18 mouse cellular contexts compared by ENCODE assay signal in the genomic region with DNA sequence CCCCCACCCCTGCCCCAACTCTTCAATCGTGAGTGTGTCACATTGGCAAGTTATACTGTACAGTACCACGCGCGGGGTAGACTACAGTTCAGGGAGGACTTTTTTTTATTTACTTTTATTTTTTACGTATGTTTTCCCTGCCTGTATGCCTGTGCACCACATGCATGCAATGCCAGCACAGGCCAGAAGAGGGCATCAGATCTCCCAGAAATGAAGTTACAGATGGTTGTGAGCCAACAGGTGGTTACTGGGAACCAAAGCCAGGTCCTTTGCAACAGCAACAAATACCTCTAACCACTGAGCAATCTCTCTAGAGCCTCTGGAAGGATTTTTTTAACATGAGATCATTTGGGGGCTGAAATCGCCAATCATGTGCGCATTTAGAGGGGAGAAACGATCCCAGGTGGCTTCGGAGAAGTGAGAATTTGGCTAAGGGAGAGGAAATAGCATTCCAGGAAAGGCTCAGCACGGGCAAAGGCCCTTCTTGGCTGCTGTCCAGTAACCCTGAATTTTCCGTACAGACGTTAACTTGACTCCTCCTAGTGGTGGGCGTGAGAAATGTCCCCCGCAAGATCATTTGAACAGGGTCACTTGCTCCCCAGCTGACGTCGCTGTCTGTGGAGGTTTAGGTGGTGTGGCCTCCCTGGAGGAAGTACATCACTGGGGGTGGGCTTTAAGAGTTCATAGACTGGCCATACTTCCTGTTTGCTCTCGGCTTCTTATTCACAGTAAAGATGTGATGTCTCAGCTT. TPM values are rescaled to one million over a fixed set of nuclear protein-coding genes. Genes with fewer than 3 reads are reported as not detected.
DNase-seq lines count a peak whose midpoint lies in the region; ATAC-seq and TF ChIP-seq lines count a peak whose summit lies in the region.
"Had no signal": no experiment of that assay in that cellular context is flagged by ENCODE, and none has a peak within 500 bp of the region (broad histone marks: within the 10 kb centered on the region; RNA-seq: fewer than 3 reads in every experiment).

No protein-coding gene starts in this region.

- peaks cover 3% of the 10 kb centered on the region; the same call in 1 of the 2 replicates for H3K9me3 ChIP-seq in liver, postnatal 0 days (ENCODE audit: low read length)
- H3K9me3 ChIP-seq in liver, embryonic 11.5 days (ENCODE audit: control insufficient read depth, low read length) = peaks cover 7% of the 10 kb centered on the region
- H3K9me3 ChIP-seq in CH12.LX (replicated peaks; ENCODE audit: low read length) = peaks cover 25% of the 10 kb centered on the region

- no peak overlapping the region for H3K9ac ChIP-seq in liver, postnatal 0 days (replicated peaks)
- H3K9ac ChIP-seq in liver, embryonic 11.5 days (ENCODE audit: low read depth, low read length) = no peak overlapping the region
- no peak overlapping the region for H3K9ac ChIP-seq in CH12.LX (ENCODE audit: insufficient read depth, low read depth)
- H3K9ac ChIP-seq: neural tube, embryonic 15.5 days had no signal

- TF ChIP-seq EP300 in liver, postnatal 0 days (IDR thresholded peaks at IDR 0.05; ENCODE audit: low read depth) = no peak
- TF ChIP-seq EP300 in CH12.LX (IDR thresholded peaks at IDR 0.05; ENCODE audit: low read length) = no peak

- H3K27ac ChIP-seq in gastrocnemius, adult 2 months = no peak overlapping the region
- no peak overlapping the region for H3K27ac ChIP-seq in liver, postnatal 0 days (ENCODE audit: low read depth)
- H3K27ac ChIP-seq in liver, embryonic 11.5 days (ENCODE audit: low read depth, low read length) = no peak overlapping the region
- no peak overlapping the region for H3K27ac ChIP-seq in CH12.LX (ENCODE audit: insufficient read depth, low read depth)
- no peak overlapping the region for H3K27ac ChIP-seq in embryonic fibroblast, embryonic 13.5 days (ENCODE audit: insufficient read depth, low read length)
- H3K27ac ChIP-seq: neural tube, embryonic 15.5 days had no signal

- H3K4me3 ChIP-seq in gastrocnemius, adult 2 months = no peak overlapping the region
- no peak overlapping the region for H3K4me3 ChIP-seq in liver, postnatal 0 days (ENCODE audit: low read depth, low read length)
- H3K4me3 ChIP-seq in liver, embryonic 11.5 days (ENCODE audit: low read depth, low read length) = no peak overlapping the region
- H3K4me3 ChIP-seq in CH12.LX (replicated peaks in 1 of 3; ENCODE audit: low read depth in 2 of 3, low read length in 2 of 3, poor library complexity in 1 of 3) = no peak overlapping the region
- H3K4me3 ChIP-seq in embryonic fibroblast, embryonic 13.5 days (ENCODE audit: insufficient read depth, low read length) = no peak overlapping the region
- H3K4me3 ChIP-seq: neural tube, embryonic 15.5 days had no signal

- WGBS in liver, postnatal 0 days (ENCODE audit: insufficient replicate concordance) = 71% methylated on average over 17 of the region's 17 CpGs
- WGBS in liver, embryonic 11.5 days = 74% methylated on average over 17 of the region's 17 CpGs

- dilution Hi-C loops in CH12.LX (cut with MboI; ENCODE audit: extremely low pct_ligation_motif_present, extremely low pct_unique_long_range_greater_than_20kb, low sequenced_read_pairs) = no loop called here

- TF ChIP-seq CTCF in gastrocnemius, adult 2 months (IDR thresholded peaks at IDR 0.05) = peak; percentile 50
- TF ChIP-seq CTCF in liver, postnatal 0 days (IDR thresholded peaks at IDR 0.05; ENCODE audit: low read depth) = peak; percentile 53
- peak; percentile 7 to 32; a peak in 2 of 4 replicates for TF ChIP-seq CTCF in CH12.LX (conservative IDR thresholded peaks at IDR 0.05 in 1 of 2, IDR thresholded peaks at IDR 0.05 in 1 of 2; ENCODE audit: low read depth in 2 of 2, low read length in 2 of 2)
- TF ChIP-seq CTCF in embryonic fibroblast, embryonic 13.5 days (IDR thresholded peaks at IDR 0.05; ENCODE audit: borderline replicate concordance, insufficient read depth, low read length) = peak; percentile 10; the same call in 1 of the 2 replicates

- no peak for TF ChIP-seq POLR2A in CH12.LX (IDR thresholded peaks at IDR 0.05; ENCODE audit: low read depth, low read length)
- no peak for TF ChIP-seq POLR2A in embryonic fibroblast, embryonic 13.5 days (IDR thresholded peaks at IDR 0.05; ENCODE audit: low read depth, low read length)

- H3K4me2 ChIP-seq in liver, postnatal 0 days (ENCODE audit: low read depth, low read length) = no peak overlapping the region
- H3K4me2 ChIP-seq in liver, embryonic 11.5 days = no peak overlapping the region
- no peak overlapping the region for H3K4me2 ChIP-seq in CH12.LX (ENCODE audit: insufficient read depth, low read depth, poor library complexity, severe bottlenecking)
- H3K4me2 ChIP-seq: neural tube, embryonic 15.5 days had no signal

- no peaks in the 10 kb centered on the region for H3K36me3 ChIP-seq in liver, postnatal 0 days (replicated peaks; ENCODE audit: insufficient read depth, low read length)
- no peaks in the 10 kb centered on the region for H3K36me3 ChIP-seq in liver, embryonic 11.5 days (ENCODE audit: control insufficient read depth, insufficient read depth, low read length)
- no peaks in the 10 kb centered on the region for H3K36me3 ChIP-seq in CH12.LX (replicated peaks in 1 of 2; ENCODE audit: control insufficient read depth in 1 of 2, insufficient read depth in 1 of 2, low read length in 1 of 2)
- H3K36me3 ChIP-seq: neural tube, embryonic 15.5 days had no signal

- H3K4me1 ChIP-seq in liver, postnatal 0 days (ENCODE audit: insufficient read depth) = 0 out of 2 replicates have a peak, but pooled peaks cover 2% of the 10 kb centered on the region
- peaks cover 6% of the 10 kb centered on the region for H3K4me1 ChIP-seq in liver, embryonic 11.5 days (replicated peaks; ENCODE audit: control insufficient read depth, insufficient read depth, low read length)
- H3K4me1 ChIP-seq in CH12.LX (ENCODE audit: control insufficient read depth in 1 of 2, insufficient read depth in 2 of 2) = no peaks in the 10 kb centered on the region
- no peaks in the 10 kb centered on the region for H3K4me1 ChIP-seq in embryonic fibroblast, embryonic 13.5 days (ENCODE audit: control insufficient read depth, insufficient read depth, low read length)
- H3K4me1 ChIP-seq: neural tube, embryonic 15.5 days had no signal

- ATAC-seq in liver, postnatal 0 days = no peak
- ATAC-seq in liver, embryonic 11.5 days (replicated peaks; ENCODE audit: low FRiP score) = no peak
- ATAC-seq: midbrain, embryonic 16.5 days had no signal

- TF ChIP-seq RAD21 in CH12.LX (IDR thresholded peaks at IDR 0.05; ENCODE audit: low read depth, low read length) = no peak; the same call in 1 of the 2 replicates

- in situ Hi-C loops in CH12.LX (cut with MboI; ENCODE audit: low pct_ligation_motif_present, low pct_unique_long_range_greater_than_20kb, low sequenced_read_pairs) = no loop called here

- DNase-seq in gastrocnemius, adult 2 months = no peak
- DNase-seq in gastrocnemius, postnatal 4 days (ENCODE audit: low spot score in 2 of 2) = no peak
- no peak for DNase-seq in liver, postnatal 0 days
- no peak for DNase-seq in liver, embryonic 11.5 days (ENCODE audit: low spot score)
- no peak for DNase-seq in CH12.LX (ENCODE audit: extremely low read depth)
- no peak for DNase-seq in cerebellum, adult 18-20 months
- DNase-seq in heart, postnatal 14 days = no peak
- DNase-seq: adrenal gland, adult 2 months; embryo, embryonic 11 days; gastrocnemius, postnatal 25 days; heart, postnatal 36 days; kidney, adult 18-20 months; lung, adult 18-20 months; right cerebral cortex, postnatal 14 days had no signal

- no peaks in the 10 kb centered on the region for H3K79me2 ChIP-seq in CH12.LX (replicated peaks; ENCODE audit: control insufficient read depth, extremely low read depth, insufficient read depth, poor library complexity, severe bottlenecking)

- intact Hi-C loops in gastrocnemius, adult 2 months (cut with DNase I) = no loop called here
- intact Hi-C loops in heart, postnatal 14 days (cut with DNase I) = no loop called here

- no peaks in the 10 kb centered on the region for H3K27me3 ChIP-seq in liver, postnatal 0 days (ENCODE audit: insufficient read depth, low read length)
- H3K27me3 ChIP-seq in liver, embryonic 11.5 days (replicated peaks; ENCODE audit: control insufficient read depth, insufficient read depth, low read length) = no peaks in the 10 kb centered on the region
- H3K27me3 ChIP-seq in CH12.LX (replicated peaks) = peaks cover 22% of the 10 kb centered on the region
- H3K27me3 ChIP-seq: neural tube, embryonic 15.5 days had no signal

RNA-seq across cellular contexts. Expression of a gene that starts 5.3 kb away (rescaled TPM):
- total RNA-seq in gastrocnemius, adult 2 months (2021) = not detected
- under 1 TPM in 1 of 2 experiments, not detected in 1; 0.20 TPM for total RNA-seq in gastrocnemius, postnatal 4 days (2021)
- 0.25 and 0.39 TPM in 2 replicates for polyA plus RNA-seq in liver, postnatal 0 days (2015; fragmentation: Nextera tagmentation; extraction: Ambion mirVana)
- 0.10 and 0.49 TPM in 2 replicates for polyA plus RNA-seq in liver, embryonic 11.5 days (2014; fragmentation: Nextera tagmentation; extraction: Ambion mirVana)
- total RNA-seq in CH12.LX (2012; rRNA removed) = not detected in 2 replicates
- total RNA-seq in CH12.LX (2014; rRNA removed) = not detected in 2 replicates
- polyA plus RNA-seq in CH12.LX (2012; ENCODE audit: insufficient read length, low read depth) = not detected in 2 replicates
- polyA plus RNA-seq in embryonic fibroblast, embryonic 13.5 days (2011; ENCODE audit: insufficient read length, low read depth, missing spikeins) = not detected in 2 replicates
- total RNA-seq in heart, postnatal 14 days (2021) = under 1 TPM; 0.44 to 0.53 TPM
- polyA plus RNA-seq: forebrain, embryonic 11.5 days; midbrain, embryonic 16.5 days; neural tube, embryonic 15.5 days had no signal

RNA-seq across cellular contexts. Expression of a gene that starts 36.6 kb away (rescaled TPM):
- under 1 TPM; 0.17 to 0.31 TPM for total RNA-seq in gastrocnemius, adult 2 months (2021)
- total RNA-seq in gastrocnemius, postnatal 4 days (2021) = under 1 TPM; 0.16 to 0.17 TPM
- polyA plus RNA-seq in liver, postnatal 0 days (2015; fragmentation: Nextera tagmentation; extraction: Ambion mirVana) = 0.22 and 0.30 TPM in 2 replicates
- 0.07 and 0.13 TPM in 2 replicates for polyA plus RNA-seq in liver, embryonic 11.5 days (2014; fragmentation: Nextera tagmentation; extraction: Ambion mirVana)
- total RNA-seq in CH12.LX (2012; rRNA removed) (0.04 TPM in 1 of 2 replicates, not detected in the other), CH12.LX (2014; rRNA removed) (not detected in 2 replicates)
- polyA plus RNA-seq in CH12.LX (2012; ENCODE audit: insufficient read length, low read depth) = not detected in 2 replicates
- 0.25 and 0.27 TPM in 2 replicates for polyA plus RNA-seq in embryonic fibroblast, embryonic 13.5 days (2011; ENCODE audit: insufficient read length, low read depth, missing spikeins)
- 1 to 10 TPM; 2.5 to 2.9 TPM for total RNA-seq in heart, postnatal 14 days (2021)

RNA-seq across cellular contexts. Expression of a gene that starts 36.8 kb away (rescaled TPM):
- 100 to 1,000 TPM in 1 of 2 experiments, 10 to 100 TPM in 1; 31.1 to 100 TPM for total RNA-seq in gastrocnemius, adult 2 months (2021)
- 100 to 1,000 TPM; 107 to 112 TPM for total RNA-seq in gastrocnemius, postnatal 4 days (2021)
- polyA plus RNA-seq in liver, postnatal 0 days (2015; fragmentation: Nextera tagmentation; extraction: Ambion mirVana) = 0.02 and 0.11 TPM in 2 replicates
- 0.11 TPM in 1 of 2 replicates, not detected in the other for polyA plus RNA-seq in liver, embryonic 11.5 days (2014; fragmentation: Nextera tagmentation; extraction: Ambion mirVana)
- total RNA-seq in CH12.LX (2012; rRNA removed) = 0.04 TPM in 1 of 2 replicates, not detected in the other
- not detected in 2 replicates for total RNA-seq in CH12.LX (2014; rRNA removed)
- polyA plus RNA-seq in CH12.LX (2012; ENCODE audit: insufficient read length, low read depth) = not detected in 2 replicates
- polyA plus RNA-seq in embryonic fibroblast, embryonic 13.5 days (2011; ENCODE audit: insufficient read length, low read depth, missing spikeins) = not detected in 2 replicates
- 1 to 10 TPM in 1 of 2 experiments, under 1 TPM in 1; 0.61 to 1.1 TPM for total RNA-seq in heart, postnatal 14 days (2021)
- polyA plus RNA-seq: forebrain, embryonic 11.5 days had no signal

Comparison
In these comparisons a context has a peak if more than half of its experiments do, and no peak if none do; other contexts are left out.
1. RNA of a gene that starts 36.8 kb away (total RNA-seq): 107 to 112 TPM in gastrocnemius, postnatal 4 days and 31.1 to 100 TPM in gastrocnemius, adult 2 months; 0.61 to 1.1 TPM in heart, postnatal 14 days and 0.04 TPM in CH12.LX; every median in the first group is over 10 times any median in the second.
2. Peak in every context shown above with its lines, with median percentiles within 50 percentile points of each other: CTCF ChIP-seq.